Mouse (Mus musculus) c-Kit-positive CD71-negative TER-119-negative erythroid progenitor cells, embryonic 14.5 days (primary cell): Measurements from ENCODE around the gene 0610010K14Rik.

Source experiments
- DNase-seq: peaks from one replicate; pipeline ENCODE4 v3.0.0-alpha.2; 2013; ENCODE audit warnings: low read depth

Gene 0610010K14Rik

DNA sequence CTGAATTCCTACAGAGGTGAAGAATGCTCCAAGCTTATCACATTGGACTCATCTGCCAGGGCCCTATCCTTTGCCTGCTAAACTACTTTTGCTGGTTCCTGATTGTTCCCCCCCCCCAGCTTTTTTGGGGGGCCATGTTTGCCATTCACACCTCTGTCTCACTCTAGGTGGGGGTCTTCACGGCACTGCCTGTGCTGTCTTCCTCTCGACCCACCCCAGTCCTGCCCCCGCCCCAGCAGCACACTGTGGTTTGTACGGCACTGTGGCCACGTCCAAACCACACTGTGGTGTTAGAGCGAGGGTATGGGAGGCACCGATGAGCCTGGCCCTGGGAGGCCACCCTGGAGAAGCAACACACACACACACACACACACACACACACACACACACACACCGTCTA, 3.2 kb downstream of the 0610010K14Rik start:
- no peak for DNase-seq

- no peak for DNase-seq
Measured at GRCm38 (mm10) chr11:70234037-70234436, 3.7 kb downstream of the 0610010K14Rik start.

DNA sequence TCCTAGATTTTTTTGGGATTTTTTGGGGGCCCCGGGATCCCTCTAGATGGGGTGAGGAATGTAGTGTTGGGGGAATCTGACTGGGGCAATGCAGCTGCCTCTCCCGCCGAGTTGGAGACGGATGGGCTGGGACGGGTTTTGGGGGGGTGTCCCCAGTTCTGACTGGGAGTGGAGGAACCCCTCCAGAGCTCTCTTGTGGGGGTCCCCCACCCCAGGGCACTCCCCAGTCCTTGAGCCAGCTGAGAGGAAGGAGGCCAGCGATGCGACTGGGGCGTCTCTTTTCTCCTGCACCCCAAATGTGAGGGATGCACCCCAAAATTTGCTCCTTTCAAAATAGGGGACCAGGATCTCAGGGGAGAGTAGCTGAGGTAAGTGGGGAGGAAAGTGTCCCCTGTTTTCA, 4.7 kb downstream of the 0610010K14Rik start:
- no peak for DNase-seq

- DNase-seq = no peak
Measured at GRCm38 (mm10) chr11:70232546-70232945, 5.2 kb downstream of the 0610010K14Rik start.

DNA sequence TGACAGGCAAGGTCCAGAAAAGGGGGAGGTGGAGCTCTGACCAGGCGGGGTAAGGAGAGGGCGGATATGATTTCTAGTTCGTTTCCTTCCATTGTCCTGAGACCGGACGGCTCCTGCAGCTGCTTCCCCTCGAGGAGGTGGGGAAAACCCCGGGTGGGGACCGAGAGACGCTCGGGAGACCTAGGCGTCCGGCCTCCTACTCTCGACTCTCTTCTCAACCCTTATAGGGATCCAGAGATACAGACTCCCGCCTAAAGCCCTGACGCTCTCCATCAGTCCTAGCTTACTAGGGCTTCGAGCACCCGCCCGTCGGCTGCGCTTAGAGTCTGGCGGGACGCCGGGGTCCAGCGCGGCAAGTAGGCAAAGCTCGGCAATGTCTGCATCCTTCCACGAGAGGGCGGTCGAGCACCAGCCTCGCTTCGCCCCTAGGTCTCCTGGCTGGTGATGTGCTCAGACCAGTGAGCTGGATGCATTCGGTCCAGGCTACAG, 7.4 kb downstream of the 0610010K14Rik start:
- DNase-seq = peak; percentile 84

DNA sequence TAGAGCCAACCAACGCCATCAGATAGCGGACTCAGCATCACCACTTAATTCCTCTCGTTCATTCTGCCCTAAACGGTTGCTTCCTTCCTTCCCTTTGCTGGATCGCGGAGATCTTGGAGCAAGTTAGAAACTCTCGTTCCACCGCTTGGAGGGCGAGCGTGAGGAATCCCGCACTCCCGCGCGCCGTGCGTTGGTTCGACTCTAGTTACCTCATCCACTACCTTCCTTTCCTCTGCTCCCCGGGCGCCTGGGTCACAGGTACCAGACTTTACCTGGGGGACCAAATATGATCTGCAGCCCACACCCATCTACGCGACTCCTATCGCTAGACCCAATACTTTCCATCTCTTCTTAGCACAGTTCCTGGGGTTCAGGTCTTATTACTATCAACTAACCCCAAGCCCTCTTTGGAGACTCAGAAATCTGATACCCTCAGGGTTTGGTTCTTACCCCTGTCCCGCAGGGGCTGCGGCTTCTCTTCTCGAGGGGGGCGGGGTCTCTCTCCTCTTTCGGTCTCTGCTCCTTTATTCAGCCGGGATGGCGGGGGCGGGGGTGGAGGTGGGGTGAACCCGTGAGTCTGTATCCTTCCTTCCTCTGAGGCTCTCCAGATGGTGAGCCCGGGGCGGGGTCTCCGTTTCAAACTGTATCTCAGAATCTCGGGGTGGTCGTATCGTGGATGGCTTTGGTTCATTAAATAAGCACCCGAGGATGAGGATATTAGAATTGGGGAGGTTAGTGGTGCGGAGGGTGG, 8.3 kb downstream of the 0610010K14Rik start, which contains the start of gene Bcl6b:
Bcl6b (minus strand) TSS at position 539 of the 751 bp plus-strand sequence.
- DNase-seq = no peak

DNA sequence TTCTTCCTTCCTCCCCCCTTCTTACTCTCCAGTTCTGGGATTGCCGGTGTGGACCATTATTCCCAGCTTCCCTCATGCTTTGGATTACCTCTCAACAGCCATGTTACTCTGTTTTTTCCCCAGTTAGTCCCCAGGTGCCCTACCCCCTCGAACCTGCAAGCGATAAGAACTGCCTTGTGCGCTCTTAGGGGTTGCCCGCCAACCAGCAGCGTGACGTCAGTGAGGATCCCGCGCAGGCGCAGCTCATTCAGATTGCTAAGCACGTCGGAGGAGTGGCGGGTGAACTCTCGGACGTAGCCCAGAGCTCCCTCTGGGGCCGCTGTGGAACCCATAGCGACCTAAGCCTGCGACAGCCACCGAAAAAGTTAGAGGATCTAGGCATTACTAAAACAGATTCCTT, 8.9 kb downstream of the 0610010K14Rik start:
- peak; percentile 78 for DNase-seq

GRCm38 (mm10) chr11:70227661-70228245, 10.0 kb downstream of the 0610010K14Rik start:
- no peak for DNase-seq

DNA sequence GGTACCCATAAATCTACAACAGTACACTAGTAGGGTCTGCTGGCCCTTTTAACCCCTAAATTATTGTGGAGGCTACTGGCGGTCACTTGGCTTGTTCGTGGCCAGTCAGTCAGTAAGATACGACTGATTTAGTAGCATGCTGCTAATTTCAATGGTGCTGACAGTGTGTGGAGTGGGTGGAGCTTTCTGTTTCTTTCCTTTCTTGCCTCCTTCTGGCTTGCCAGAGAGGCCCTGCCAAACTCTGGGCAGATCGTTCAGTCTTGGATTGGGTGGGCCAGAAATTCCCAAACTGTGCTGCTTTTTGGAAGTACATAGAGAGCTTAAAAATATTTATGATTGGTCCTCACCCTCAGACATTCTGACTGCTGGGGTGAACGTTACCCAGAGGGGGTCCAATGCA, 10.6 kb downstream of the 0610010K14Rik start:
- DNase-seq = no peak

DNA sequence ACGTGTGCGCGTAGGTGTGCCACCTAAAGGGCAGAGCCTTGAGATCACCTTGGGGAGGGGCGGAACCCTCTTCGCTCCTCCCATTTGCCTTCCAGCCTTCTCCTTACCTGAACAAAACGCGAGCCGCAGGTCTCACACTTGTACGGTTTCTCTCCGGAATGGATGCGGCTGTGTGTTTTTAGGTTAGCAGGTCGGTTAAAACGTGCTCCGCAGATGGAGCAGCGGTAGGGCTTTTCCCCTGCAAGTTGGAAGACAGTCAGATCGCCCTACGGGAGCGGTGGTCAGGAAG, 11.2 kb downstream of the 0610010K14Rik start:
- no peak for DNase-seq

DNA sequence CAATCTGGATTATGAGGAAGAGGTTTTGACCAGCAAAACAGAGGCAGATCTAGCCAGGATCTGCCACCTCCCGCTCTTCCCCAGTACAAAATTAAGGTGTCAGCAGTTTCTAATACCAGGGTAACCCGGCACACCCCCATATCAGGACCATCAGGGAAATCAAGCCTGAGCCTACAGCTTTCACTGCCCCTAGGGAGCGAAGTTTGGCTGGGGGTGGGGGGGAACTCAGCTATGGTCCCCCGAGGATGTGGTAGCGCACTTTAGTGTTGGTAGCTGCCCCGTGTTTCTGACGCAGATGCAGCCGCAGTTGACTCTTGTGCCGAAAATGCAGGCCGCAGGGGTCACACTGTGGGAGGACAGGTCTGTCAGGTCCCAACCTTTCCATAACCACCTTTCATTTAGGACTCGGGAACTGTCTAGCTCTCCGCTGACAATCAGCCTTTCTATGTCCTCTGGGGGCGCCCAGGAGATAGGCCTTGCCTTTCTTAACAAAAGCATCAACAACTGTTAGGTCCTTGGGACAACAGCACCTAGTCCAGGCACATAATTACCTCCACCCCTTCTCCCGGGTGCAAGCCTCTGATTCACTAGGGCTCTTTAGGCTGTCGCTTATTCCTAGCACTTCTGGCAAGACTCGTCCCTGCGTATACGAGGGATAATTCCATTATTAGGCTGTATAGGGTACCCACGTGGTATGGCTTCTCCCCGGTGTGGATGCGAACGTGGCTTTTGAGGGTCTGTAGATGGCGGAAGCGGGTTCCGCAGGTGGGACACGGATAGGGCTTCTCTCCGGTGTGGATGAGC, 11.7 kb downstream of the 0610010K14Rik start:
- no peak for DNase-seq

DNA sequence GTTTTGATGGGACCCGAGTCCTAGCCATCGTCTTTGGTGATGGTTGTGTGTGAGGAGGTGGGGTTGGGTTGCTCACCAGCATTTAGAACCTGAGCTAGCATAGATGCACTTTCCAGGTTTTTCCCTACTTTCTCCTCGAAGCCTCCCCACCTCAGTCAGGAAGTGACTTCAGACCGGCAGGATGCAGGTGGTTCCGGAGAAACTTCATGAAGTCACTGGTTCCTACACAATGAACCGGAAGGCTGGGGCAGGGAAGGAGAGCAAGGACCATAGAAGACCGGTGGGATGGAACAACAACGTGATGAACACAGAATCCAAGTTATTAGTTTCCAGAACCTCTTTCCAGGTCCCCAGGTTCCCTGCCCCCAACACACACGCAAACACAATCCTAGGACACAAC, 14.0 kb downstream of the 0610010K14Rik start:
- no peak for DNase-seq

- DNase-seq = no peak
Measured at GRCm38 (mm10) chr11:70221603-70222500, 15.9 kb downstream of the 0610010K14Rik start.

DNA sequence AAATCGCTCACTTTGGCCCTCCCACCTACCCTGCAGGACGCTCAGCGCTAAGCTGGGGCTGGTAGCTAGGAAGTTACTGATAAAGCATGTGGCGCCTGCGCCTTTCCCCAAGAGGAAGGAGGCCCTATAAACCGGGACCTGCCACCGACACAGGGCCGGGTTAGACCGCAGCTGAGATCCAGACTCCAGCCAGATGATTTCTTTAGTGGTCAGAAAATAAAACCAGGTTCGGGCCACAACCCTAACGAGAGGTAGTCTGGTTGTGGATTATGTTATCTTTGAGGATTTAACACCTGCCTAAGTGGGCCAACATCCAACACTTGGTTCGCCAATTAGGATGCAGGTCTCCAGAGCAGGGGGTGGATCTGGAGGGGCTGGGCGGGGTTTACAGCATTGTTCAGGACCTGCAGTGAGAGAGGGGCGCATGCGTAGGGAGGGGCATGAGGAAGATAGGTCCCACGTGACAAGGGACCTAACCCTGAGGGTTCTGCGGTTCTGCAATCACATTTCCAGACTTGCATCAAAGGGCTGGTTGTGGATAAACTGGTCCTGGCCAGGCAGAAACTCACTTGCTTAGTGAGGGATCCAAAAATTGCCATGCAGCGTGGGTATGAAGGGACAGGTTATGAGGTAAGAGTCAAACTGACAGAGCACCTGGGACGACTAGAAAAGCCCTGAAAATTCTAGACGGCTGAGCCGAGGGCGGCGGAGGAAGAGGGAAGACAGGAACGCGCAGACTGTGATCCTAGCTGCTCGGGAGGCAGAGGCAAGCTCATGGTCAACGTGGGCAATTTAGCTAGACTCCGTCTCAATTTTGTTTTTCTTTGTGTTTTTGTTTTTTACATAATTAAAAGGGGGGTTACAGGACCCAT, 16.7 kb downstream of the 0610010K14Rik start, which contains the start of gene Slc16a13:
Slc16a13 (minus strand) TSS at position 334 of the 872 bp plus-strand sequence.
- DNase-seq = peak; percentile 98

DNA sequence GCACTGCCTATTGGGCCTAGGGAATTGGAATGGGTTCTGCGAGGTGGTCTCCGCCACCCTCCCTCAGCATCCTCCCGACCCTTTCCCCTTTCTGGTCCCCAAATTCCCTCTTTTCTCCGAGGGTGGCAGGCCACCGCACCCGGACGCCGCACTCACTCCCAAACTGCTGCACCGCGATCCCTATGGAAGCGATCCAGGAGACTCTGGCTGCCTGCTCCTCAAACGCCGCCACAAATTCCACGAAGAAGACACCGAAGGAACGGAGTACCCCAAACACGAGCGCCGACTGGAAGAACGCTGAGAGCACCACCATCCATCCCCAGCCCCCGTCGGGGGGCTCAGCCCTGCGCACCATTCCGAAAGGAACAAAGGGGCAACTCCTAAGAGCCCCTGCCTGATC, 17.4 kb downstream of the 0610010K14Rik start:
- no peak for DNase-seq

- DNase-seq = no peak
Measured at GRCm38 (mm10) chr11:70219873-70220272, 17.8 kb downstream of the 0610010K14Rik start.

- no peak for DNase-seq
Measured at GRCm38 (mm10) chr11:70218741-70219470, 18.8 kb downstream of the 0610010K14Rik start.

- DNase-seq = no peak
Measured at GRCm38 (mm10) chr11:70218039-70218438, 19.7 kb downstream of the 0610010K14Rik start.

- DNase-seq = no peak
Measured at GRCm38 (mm10) chr11:70216103-70216502, 21.6 kb downstream of the 0610010K14Rik start.

DNA sequence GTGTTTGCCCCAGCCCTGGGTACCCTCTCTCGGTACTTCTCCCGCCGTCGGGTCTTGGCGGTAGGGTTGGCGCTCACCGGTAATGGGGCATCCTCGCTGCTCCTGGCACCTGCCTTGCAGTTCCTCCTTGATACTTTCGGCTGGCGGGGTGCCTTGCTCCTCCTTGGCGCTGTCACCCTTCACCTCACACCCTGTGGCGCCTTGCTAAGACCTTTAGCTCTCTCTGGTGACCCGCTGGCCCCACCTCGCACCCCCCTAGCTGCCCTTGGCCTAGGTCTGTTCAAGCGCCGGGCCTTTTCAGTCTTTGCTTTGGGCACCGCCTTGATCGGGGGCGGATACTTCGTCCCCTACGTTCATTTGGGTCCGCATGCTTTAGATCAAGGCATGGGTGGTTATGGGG, 22.4 kb downstream of the 0610010K14Rik start:
- no peak for DNase-seq
